Mouse (Mus musculus) lung, postnatal 0 days (tissue): ENCODE data around the gene Ifna15.

Experiments
- CTCF ChIP-seq: IDR thresholded peaks from 2 replicates; pipeline ENCODE4 v1.5.1; 2016; ENCODE audit warnings: antibody characterized with exemption, mild to moderate bottlenecking
- EP300 ChIP-seq: IDR thresholded peaks from 2 replicates; pipeline ENCODE4 v1.6.1; 2016; ENCODE audit warnings: antibody characterized with exemption, mild to moderate bottlenecking, control low read depth

- no peak for TF ChIP-seq CTCF
- TF ChIP-seq EP300, result no peak
Observed at GRCm38 (mm10) chr4:88534903-88535302, 23.1 kb downstream of the Ifna15 start.
